22 mouse cellular contexts compared by ENCODE assay signal in genomic region chr10:110857320-110858097, GRCm38 (mm10).
DNase-seq lines count a peak whose midpoint lies in the region; ATAC-seq and TF ChIP-seq lines count a peak whose summit lies in the region.
"Had no signal": no experiment of that assay in that cellular context is flagged by ENCODE, and none has a peak within 500 bp of the region (broad histone marks: within the 10 kb centered on the region; RNA-seq: fewer than 3 reads in every experiment).

No protein-coding gene starts in this region.

- H3K36me3 ChIP-seq in hindbrain, embryonic 14.5 days (replicated peaks; ENCODE audit: control insufficient read depth, insufficient read depth), result no peaks in the 10 kb centered on the region
- no peaks in the 10 kb centered on the region for H3K36me3 ChIP-seq in hindbrain, embryonic 10.5 days
- no peaks in the 10 kb centered on the region for H3K36me3 ChIP-seq in ES-E14 (ENCODE audit: control insufficient read depth, insufficient read depth, low read length, poor library complexity, severe bottlenecking)
- no peaks in the 10 kb centered on the region for H3K36me3 ChIP-seq in hindbrain, embryonic 15.5 days
- H3K36me3 ChIP-seq in neural tube, embryonic 13.5 days, result no peaks in the 10 kb centered on the region
- H3K36me3 ChIP-seq in intestine, embryonic 16.5 days (ENCODE audit: control insufficient read depth, insufficient read depth, low read length), result no peaks in the 10 kb centered on the region
- H3K36me3 ChIP-seq: embryonic facial prominence, embryonic 15.5 days; heart, embryonic 15.5 days; limb, embryonic 13.5 days; stomach, embryonic 15.5 days had no signal

- in situ Hi-C loops in ES-E14 (cut with MboI; ENCODE audit: low sequenced_read_pairs in 2 of 2, unreplicated experiment in 2 of 2), result no loop called here

- H3K27ac ChIP-seq in hindbrain, embryonic 14.5 days, result peak overlapping the region; percentile 85
- H3K27ac ChIP-seq in hindbrain, embryonic 10.5 days, result no peak overlapping the region
- H3K27ac ChIP-seq in ES-E14 (ENCODE audit: insufficient read depth, low read depth, low read length, poor library complexity, severe bottlenecking), result peak overlapping the region; percentile 99
- peak overlapping the region; percentile 76; the same call in 1 of the 2 replicates for H3K27ac ChIP-seq in hindbrain, embryonic 15.5 days (replicated peaks)
- peak overlapping the region; percentile 91 for H3K27ac ChIP-seq in neural tube, embryonic 13.5 days (replicated peaks)
- H3K27ac ChIP-seq in intestine, embryonic 16.5 days (ENCODE audit: low read length), result no peak overlapping the region
- H3K27ac ChIP-seq: embryonic facial prominence, embryonic 15.5 days; heart, embryonic 15.5 days; limb, embryonic 13.5 days; liver, embryonic 14.5 days; stomach, embryonic 15.5 days had no signal

- no peak overlapping the region for H3K9ac ChIP-seq in hindbrain, embryonic 14.5 days
- H3K9ac ChIP-seq in ES-E14 (ENCODE audit: insufficient read depth, low read depth, low read length, poor library complexity, severe bottlenecking), result no peak overlapping the region; the same call in 1 of the 2 replicates
- H3K9ac ChIP-seq in hindbrain, embryonic 15.5 days, result no peak overlapping the region
- no peak overlapping the region for H3K9ac ChIP-seq in neural tube, embryonic 13.5 days
- H3K9ac ChIP-seq in intestine, embryonic 16.5 days (ENCODE audit: low read depth, low read length), result no peak overlapping the region
- H3K9ac ChIP-seq: embryonic facial prominence, embryonic 15.5 days; heart, embryonic 15.5 days; limb, embryonic 13.5 days; liver, embryonic 14.5 days; stomach, embryonic 15.5 days had no signal

- no peak for DNase-seq in hindbrain, embryonic 14.5 days (ENCODE audit: low spot score)
- no peak for DNase-seq in hindbrain, embryonic 10.5 days (ENCODE audit: low spot score)
- DNase-seq in ES-E14 (ENCODE audit: low read depth, low spot score), result no peak
- no peak for DNase-seq in urinary bladder, postnatal 36 days (ENCODE audit: low spot score in 2 of 2)
- DNase-seq: B cell, adult 2 months; cerebellum, adult 9-11 months; embryo, embryonic 11 days; kidney, adult 18-20 months; kidney, postnatal 10 days; spleen, adult 18-20 months; thymus, adult 2 months had no signal

- H3K27me3 ChIP-seq in hindbrain, embryonic 14.5 days (ENCODE audit: control insufficient read depth, insufficient read depth, low read length), result no peaks in the 10 kb centered on the region
- H3K27me3 ChIP-seq in hindbrain, embryonic 10.5 days (ENCODE audit: insufficient read depth, poor library complexity, severe bottlenecking), result no peaks in the 10 kb centered on the region
- H3K27me3 ChIP-seq in hindbrain, embryonic 15.5 days, result no peaks in the 10 kb centered on the region
- H3K27me3 ChIP-seq in neural tube, embryonic 13.5 days, result no peaks in the 10 kb centered on the region
- no peaks in the 10 kb centered on the region for H3K27me3 ChIP-seq in intestine, embryonic 16.5 days (replicated peaks; ENCODE audit: control insufficient read depth, insufficient read depth, low read length)
- H3K27me3 ChIP-seq: embryonic facial prominence, embryonic 15.5 days; heart, embryonic 15.5 days; limb, embryonic 13.5 days; megakaryocyte, embryonic 14.5 days; stomach, embryonic 15.5 days had no signal

- H3K9me3 ChIP-seq in hindbrain, embryonic 14.5 days (ENCODE audit: control insufficient read depth, low read length), result no peaks in the 10 kb centered on the region
- H3K9me3 ChIP-seq in hindbrain, embryonic 10.5 days, result no peaks in the 10 kb centered on the region
- no peaks in the 10 kb centered on the region for H3K9me3 ChIP-seq in ES-E14 (ENCODE audit: control insufficient read depth, insufficient read depth, low read depth, low read length)
- no peaks in the 10 kb centered on the region for H3K9me3 ChIP-seq in hindbrain, embryonic 15.5 days
- H3K9me3 ChIP-seq in neural tube, embryonic 13.5 days, result no peaks in the 10 kb centered on the region
- H3K9me3 ChIP-seq in intestine, embryonic 16.5 days (ENCODE audit: control insufficient read depth, low read length), result no peaks in the 10 kb centered on the region
- H3K9me3 ChIP-seq: embryonic facial prominence, embryonic 15.5 days; heart, embryonic 15.5 days; limb, embryonic 13.5 days; megakaryocyte, embryonic 14.5 days; stomach, embryonic 15.5 days had no signal

- H3K4me1 ChIP-seq in hindbrain, embryonic 14.5 days (replicated peaks; ENCODE audit: control insufficient read depth, insufficient read depth, low read length), result peaks cover 12% of the 10 kb centered on the region
- no peaks in the 10 kb centered on the region for H3K4me1 ChIP-seq in hindbrain, embryonic 10.5 days (replicated peaks)
- peaks cover 13 to 22% of the 10 kb centered on the region in 2 experiments for H3K4me1 ChIP-seq in ES-E14 (ENCODE audit: control insufficient read depth in 2 of 2, insufficient read depth in 2 of 2, low read length in 2 of 2, poor library complexity in 1 of 2)
- H3K4me1 ChIP-seq in hindbrain, embryonic 15.5 days (replicated peaks), result peaks cover 8% of the 10 kb centered on the region; the same call in 1 of the 2 replicates
- H3K4me1 ChIP-seq in neural tube, embryonic 13.5 days (replicated peaks), result peaks cover 17% of the 10 kb centered on the region
- no peaks in the 10 kb centered on the region for H3K4me1 ChIP-seq in intestine, embryonic 16.5 days (ENCODE audit: control insufficient read depth, insufficient read depth, low read length)
- H3K4me1 ChIP-seq: embryonic facial prominence, embryonic 15.5 days; heart, embryonic 15.5 days; megakaryocyte, embryonic 14.5 days; stomach, embryonic 15.5 days had no signal

- H3K4me3 ChIP-seq in hindbrain, embryonic 14.5 days (replicated peaks; ENCODE audit: low read length), result no peak overlapping the region
- no peak overlapping the region for H3K4me3 ChIP-seq in hindbrain, embryonic 10.5 days
- H3K4me3 ChIP-seq in ES-E14 (ENCODE audit: insufficient read depth in 1 of 2, low read depth in 1 of 2, low read length in 2 of 2, poor library complexity in 1 of 2, severe bottlenecking in 1 of 2), result no peak overlapping the region
- H3K4me3 ChIP-seq in hindbrain, embryonic 15.5 days, result no peak overlapping the region
- no peak overlapping the region for H3K4me3 ChIP-seq in neural tube, embryonic 13.5 days
- no peak overlapping the region for H3K4me3 ChIP-seq in intestine, embryonic 16.5 days (ENCODE audit: low read length)
- H3K4me3 ChIP-seq: embryonic facial prominence, embryonic 15.5 days; heart, embryonic 15.5 days; limb, embryonic 13.5 days; megakaryocyte, embryonic 14.5 days; stomach, embryonic 15.5 days had no signal

- 69% methylated on average over 3 of the region's 3 CpGs for WGBS in hindbrain, embryonic 14.5 days
- WGBS in hindbrain, embryonic 10.5 days, result 73% methylated on average over 3 of the region's 3 CpGs
- 66% methylated on average over 3 of the region's 3 CpGs for WGBS in hindbrain, embryonic 15.5 days
- 57% methylated on average over 3 of the region's 3 CpGs for WGBS in neural tube, embryonic 13.5 days
- 77% methylated on average over 3 of the region's 3 CpGs for WGBS in intestine, embryonic 16.5 days

- peak; percentile 78 for ATAC-seq in hindbrain, embryonic 14.5 days (ENCODE audit: low FRiP score)
- peak; percentile 54; the same call in 1 of the 2 replicates for ATAC-seq in hindbrain, embryonic 15.5 days (ENCODE audit: low FRiP score, low read depth)
- ATAC-seq in neural tube, embryonic 13.5 days (ENCODE audit: low read depth), result peak; percentile 85
- ATAC-seq in megakaryocyte-erythroid progenitor cell, adult 5-6 weeks (replicated peaks; ENCODE audit: low FRiP score, low TSS enrichment, poor library complexity, severe bottlenecking), result no peak
- ATAC-seq in intestine, embryonic 16.5 days, result no peak
- ATAC-seq: lung, postnatal 0 days had no signal

- H3K4me2 ChIP-seq in hindbrain, embryonic 14.5 days (replicated peaks), result peak overlapping the region; percentile 25; the same call in 1 of the 2 replicates
- no peak overlapping the region for H3K4me2 ChIP-seq in hindbrain, embryonic 15.5 days
- H3K4me2 ChIP-seq in neural tube, embryonic 13.5 days, result no peak overlapping the region; the same call in 1 of the 2 replicates
- H3K4me2 ChIP-seq in intestine, embryonic 16.5 days (ENCODE audit: low read depth, low read length), result no peak overlapping the region
- H3K4me2 ChIP-seq: embryonic facial prominence, embryonic 15.5 days; heart, embryonic 15.5 days; limb, embryonic 13.5 days; stomach, embryonic 15.5 days had no signal

TF ChIP-seq in ES-E14, 5 proteins besides CTCF, POLR2A, EP300 and RAD21:
- TF ChIP-seq CHD2 (IDR thresholded peaks at IDR 0.05; ENCODE audit: low read depth, low read length) (no peak), ZNF384 (IDR thresholded peaks at IDR 0.05; ENCODE audit: low read depth, low read length) (no peak), HCFC1 (IDR thresholded peaks at IDR 0.05; ENCODE audit: borderline replicate concordance, insufficient read depth, low read length) (no peak), ZC3H11A (IDR thresholded peaks at IDR 0.05; ENCODE audit: borderline replicate concordance, low read depth, low read length) (no peak), MAFK (IDR thresholded peaks at IDR 0.05; ENCODE audit: insufficient read depth, low read depth, low read length) (no peak)

Comparison
In these comparisons a context has a peak if more than half of its experiments do, and no peak if none do; other contexts are left out.
1. H3K27ac ChIP-seq: peak in hindbrain, embryonic 14.5 days (single experiment), ES-E14 (single experiment), hindbrain, embryonic 15.5 days (single experiment) and neural tube, embryonic 13.5 days (single experiment); none in hindbrain, embryonic 10.5 days (single experiment) and intestine, embryonic 16.5 days (single experiment).
2. ATAC-seq: peak in hindbrain, embryonic 14.5 days (single experiment), hindbrain, embryonic 15.5 days (single experiment) and neural tube, embryonic 13.5 days (single experiment); none in megakaryocyte-erythroid progenitor cell, adult 5-6 weeks (single experiment) and intestine, embryonic 16.5 days (single experiment).